Mouse (Mus musculus) forebrain, postnatal 0 days (tissue): ENCODE measurements around the gene Itpka. TPM values are rescaled to one million over a fixed set of nuclear protein-coding genes. Genes with fewer than 3 reads are reported as not detected.

Source experiments
- ATAC-seq: fragments of 200-750 bp; cut with Nextera tagmentation; 2 replicates; pipeline ENCODE4 v1.8.0; 2017; ENCODE audit warnings: mild to moderate bottlenecking, moderate library complexity
- DNase-seq: peaks from one replicate; pipeline ENCODE4 v3.0.0-alpha.2; 2015
- H3K27ac ChIP-seq: fragments of 300-500 bp; sonication (generic); 2 replicates; pipeline ENCODE4 v1.5.1; 2014; ENCODE audit warnings: low read depth, mild to moderate bottlenecking, antibody characterized with exemption, low read length, moderate library complexity, mixed read lengths
- H3K27me3 ChIP-seq: fragments of 300-500 bp; sonication (generic); 2 replicates; pipeline ENCODE4 v1.6.1; 2014; ENCODE audit warnings: mild to moderate bottlenecking, low read length, mixed read lengths; ENCODE audit not compliant: insufficient read depth
- H3K36me3 ChIP-seq: fragments of 300-500 bp; sonication (generic); 2 replicates; pipeline ENCODE4 v1.6.1; 2014; ENCODE audit warnings: mild to moderate bottlenecking, moderate library complexity; ENCODE audit not compliant: insufficient read depth
- H3K4me1 ChIP-seq: fragments of 300-500 bp; sonication (generic); 2 replicates; pipeline ENCODE4 v1.6.1; 2014; ENCODE audit warnings: antibody characterized with exemption; ENCODE audit not compliant: insufficient read depth
- H3K4me2 ChIP-seq: fragments of 300-500 bp; sonication (generic); 2 replicates; pipeline ENCODE4 v1.6.1; 2014; ENCODE audit warnings: low read depth, mild to moderate bottlenecking, moderate library complexity
- H3K4me3 ChIP-seq: fragments of 300-500 bp; sonication (generic); 2 replicates; pipeline ENCODE4 v1.5.1; 2014; ENCODE audit warnings: low read depth, low read length, mixed read lengths
- H3K9ac ChIP-seq: fragments of 300-500 bp; sonication (generic); 2 replicates; pipeline ENCODE4 v1.6.1; 2014; ENCODE audit warnings: mild to moderate bottlenecking
- H3K9me3 ChIP-seq: fragments of 300-500 bp; sonication (generic); 2 replicates; pipeline ENCODE4 v1.6.1; 2016; ENCODE audit warnings: low read length
- CTCF ChIP-seq: sonication (generic); IDR thresholded peaks from 2 replicates; pipeline ENCODE4 v1.5.1; 2016; ENCODE audit warnings: antibody characterized with exemption, control low read depth, low read depth
- WGBS: fragments of 180-500 bp; shearing (Covaris S2); extraction: QIAGEN DNeasy Blood & Tissue Kit; methylation state at CpG from one replicate; pipeline ENCODE4 v1.1.7; 2014; 5-methylcytosine and 5-hydroxymethylcytosine counted together
- polyA plus RNA-seq: library from polyadenylated mRNA; unstranded; fragments of >200 nt; fragmentation: Nextera tagmentation; extraction: Ambion mirVana; gene quantifications from 2 replicates; pipeline ENCODE4 v1.2.1, GENCODE M21; 2015
- total RNA-seq: library from RNA; depleted of rRNA; stranded (reverse); fragments of >200 nt; gene quantifications from 2 replicates; pipeline ENCODE4 v1.2.3, GENCODE M21; 2014

Gene Itpka
- total and polyA plus RNA-seq, 2 experiments from 2014 or later, result 7.4 to 8.7 TPM

- H3K27ac ChIP-seq, result no peak overlapping the region
- H3K27me3 ChIP-seq, result peaks cover 9% of the 10 kb centered on the region
- 73% methylated on average over 13 of the region's 13 CpGs for WGBS
- no peak overlapping the region for H3K4me2 ChIP-seq
- DNase-seq (no peak), ATAC-seq (no peak)
- no peak overlapping the region for H3K9ac ChIP-seq
- no peaks in the 10 kb centered on the region for H3K9me3 ChIP-seq
- H3K4me1 ChIP-seq, result no peaks in the 10 kb centered on the region
- TF ChIP-seq CTCF, result no peak
- no peaks in the 10 kb centered on the region for H3K36me3 ChIP-seq
- H3K4me3 ChIP-seq, result no peak overlapping the region
Measured at GRCm38 (mm10) chr2:119749260-119749659, 7.1 kb downstream of the Itpka start.

GRCm38 (mm10) chr2:119757601-119758100 is 15.5 kb downstream of the Itpka start:
- ATAC-seq (peak; percentile 60), DNase-seq (peak; percentile 7)
- peaks cover 29% of the 10 kb centered on the region for H3K27me3 ChIP-seq

GRCm38 (mm10) chr2:119758101-119758843 is 16.1 kb downstream of the Itpka start:
- DNase-seq, result peak; percentile 15
- under 1% methylated on average over 64 of the region's 77 CpGs for WGBS
- peak overlapping the region; percentile 100 for H3K4me2 ChIP-seq

More at GRCm38 (mm10) chr2:119757601-119758100, 15.5 kb downstream of the Itpka start:
- TF ChIP-seq CTCF, result no peak
- H3K4me2 ChIP-seq, result peak overlapping the region; percentile 100
- peaks cover 5% of the 10 kb centered on the region; the same call in 1 of the 2 replicates for H3K4me1 ChIP-seq
- no peaks in the 10 kb centered on the region for H3K36me3 ChIP-seq
- peak overlapping the region; percentile 58 for H3K4me3 ChIP-seq
- WGBS, result 4% methylated on average over 24 of the region's 31 CpGs
- H3K9me3 ChIP-seq, result no peaks in the 10 kb centered on the region
- H3K9ac ChIP-seq, result peak overlapping the region; percentile 47
- no peak overlapping the region for H3K27ac ChIP-seq

GRCm38 (mm10) chr2:119758844-119759835 is 17.0 kb downstream of the Itpka start:
- Histone ChIP-seq H3K4me1 (peaks cover 5% of the 10 kb centered on the region; the same call in 1 of the 2 replicates), H3K36me3 (peaks cover 8% of the 10 kb centered on the region; the same call in 1 of the 2 replicates), H3K9ac (peak overlapping the region; percentile 31), H3K9me3 (no peaks in the 10 kb centered on the region), H3K4me3 (peak overlapping the region; percentile 58), H3K27ac (no peak overlapping the region), H3K4me2 (peak overlapping the region; percentile 100), H3K27me3 (peaks cover 29% of the 10 kb centered on the region)
- no peak for TF ChIP-seq CTCF
- ATAC-seq (no peak), DNase-seq (peak; percentile 5)
- WGBS, result 7% methylated on average over 44 of the region's 44 CpGs

More at GRCm38 (mm10) chr2:119758101-119758843, 16.1 kb downstream of the Itpka start:
- H3K27me3 ChIP-seq, result peaks cover 29% of the 10 kb centered on the region
- H3K4me1 ChIP-seq, result peaks cover 5% of the 10 kb centered on the region; the same call in 1 of the 2 replicates
- no peak for TF ChIP-seq CTCF
- H3K27ac ChIP-seq, result no peak overlapping the region
- peak; percentile 30 for ATAC-seq
- peak overlapping the region; percentile 58 for H3K4me3 ChIP-seq
- peak overlapping the region; percentile 47 for H3K9ac ChIP-seq
- no peaks in the 10 kb centered on the region; the same call in 1 of the 2 replicates for H3K36me3 ChIP-seq
- no peaks in the 10 kb centered on the region for H3K9me3 ChIP-seq

GRCm38 (mm10) chr2:119760251-119760650 is 18.1 kb downstream of the Itpka start, which contains the start of gene Ltk:
Gene Ltk (minus strand): TSS chr2:119760431.
- ATAC-seq (no peak), DNase-seq (no peak)
- no peak for TF ChIP-seq CTCF
- Histone ChIP-seq H3K36me3 (peaks cover 15% of the 10 kb centered on the region; the same call in 1 of the 2 replicates), H3K27me3 (peaks cover 29% of the 10 kb centered on the region), H3K9me3 (no peaks in the 10 kb centered on the region), H3K4me2 (no peak within 1 kb of the TSS), H3K4me3 (0 out of 2 replicates have a peak within 1 kb of the TSS, but pooled peaks have one; percentile 58), H3K27ac (no peak within 1 kb of the TSS), H3K9ac (no peak within 1 kb of the TSS), H3K4me1 (peaks cover 5% of the 10 kb centered on the region; the same call in 1 of the 2 replicates)
- 20% methylated on average over 9 of the region's 9 CpGs for WGBS

- H3K4me3 ChIP-seq, result no peak overlapping the region
- H3K9me3 ChIP-seq, result no peaks in the 10 kb centered on the region
- ATAC-seq (no peak), DNase-seq (no peak)
- peaks cover 5% of the 10 kb centered on the region; the same call in 1 of the 2 replicates for H3K4me1 ChIP-seq
- no peak overlapping the region for H3K27ac ChIP-seq
- peaks cover 22% of the 10 kb centered on the region; the same call in 1 of the 2 replicates for H3K36me3 ChIP-seq
- peaks cover 22% of the 10 kb centered on the region for H3K27me3 ChIP-seq
- TF ChIP-seq CTCF, result no peak
- H3K4me2 ChIP-seq, result no peak overlapping the region
- H3K9ac ChIP-seq, result no peak overlapping the region
- 67% methylated on average over 1 of the region's 1 CpGs for WGBS
Measured at GRCm38 (mm10) chr2:119762276-119762675, 20.1 kb downstream of the Itpka start.
